Mouse (Mus musculus) midbrain, postnatal 0 days (tissue): ENCODE measurements at regions not wholly inside any gene's neighbourhood (a gene's known extent, or its start where the extent isn't known, plus 50 kb on each side); places are given as distances from the start of the nearest gene placed in this dataset.
"Not testable (repeated sequence)": the region's sequence is repeated elsewhere in the genome, so short reads cannot be mapped to it uniquely, and the experiment has no call there.

Experiments used
- ATAC-seq: fragments of 200-750 bp; cut with Nextera tagmentation; 2 replicates; pipeline ENCODE4 v1.8.0; 2017; ENCODE audit warnings: moderate number of reproducible peaks, mild to moderate bottlenecking, moderate TSS enrichment, moderate library complexity; ENCODE audit not compliant: low FRiP score
- DNase-seq: peaks from one replicate; pipeline ENCODE4 v3.0.0-alpha.2; 2015; ENCODE audit warnings: low spot score
- H3K27ac ChIP-seq: fragments of 300-500 bp; sonication (generic); 2 replicates; pipeline ENCODE4 v1.5.1; 2014; ENCODE audit warnings: low read depth, mild to moderate bottlenecking, low read length, mixed read lengths
- H3K27me3 ChIP-seq: fragments of 300-500 bp; sonication (generic); 2 replicates; pipeline ENCODE4 v1.6.1; 2014; ENCODE audit warnings: low read length, control low read depth, mixed read lengths; ENCODE audit not compliant: insufficient read depth
- H3K36me3 ChIP-seq: fragments of 300-500 bp; sonication (generic); 2 replicates; pipeline ENCODE4 v1.6.1; 2014; ENCODE audit warnings: low read length, control low read depth, mixed read lengths; ENCODE audit not compliant: insufficient read depth
- H3K4me1 ChIP-seq: fragments of 300-500 bp; sonication (generic); 2 replicates; pipeline ENCODE4 v1.6.1; 2014; ENCODE audit warnings: mild to moderate bottlenecking, control low read depth, antibody characterized with exemption, low read length, mixed read lengths; ENCODE audit not compliant: insufficient read depth
- H3K4me2 ChIP-seq: fragments of 300-500 bp; sonication (generic); 2 replicates; pipeline ENCODE4 v1.6.1; 2014; ENCODE audit warnings: low read depth, mild to moderate bottlenecking, low read length, mixed read lengths; ENCODE audit not compliant: poor library complexity, severe bottlenecking
- H3K4me3 ChIP-seq: fragments of 300-500 bp; sonication (generic); 2 replicates; pipeline ENCODE4 v1.5.1; 2014; ENCODE audit warnings: low read depth, mild to moderate bottlenecking, low read length, moderate library complexity
- H3K9ac ChIP-seq: fragments of 300-500 bp; sonication (generic); replicated peaks from 2 replicates; pipeline ENCODE4 v1.6.1; 2014; ENCODE audit warnings: mild to moderate bottlenecking, low read length, moderate library complexity, mixed read lengths; ENCODE audit not compliant: poor library complexity, severe bottlenecking
- H3K9me3 ChIP-seq: fragments of 300-500 bp; sonication (generic); 2 replicates; pipeline ENCODE4 v1.6.1; 2016; ENCODE audit warnings: low read length, control low read depth
- CTCF ChIP-seq: IDR thresholded peaks from 2 replicates; pipeline ENCODE4 v1.5.1; 2016; ENCODE audit warnings: antibody characterized with exemption, mild to moderate bottlenecking
- WGBS: fragments of 180-500 bp; shearing (Covaris S2); extraction: QIAGEN DNeasy Blood & Tissue Kit; methylation state at CpG from one replicate; pipeline ENCODE4 v1.1.7; 2014; 5-methylcytosine and 5-hydroxymethylcytosine counted together

GRCm38 (mm10) chr2:43208223-43208622, 346.9 kb upstream of the Kynu start:
- no peaks in the 10 kb centered on the region for H3K4me1 ChIP-seq
- H3K27me3 ChIP-seq = no peaks in the 10 kb centered on the region
- ATAC-seq (no peak), DNase-seq (peak; percentile 33)
- no peak overlapping the region; the same call in 1 of the 2 replicates for H3K27ac ChIP-seq
- H3K4me2 ChIP-seq = no peak overlapping the region
- TF ChIP-seq CTCF = no peak
- no peak overlapping the region for H3K4me3 ChIP-seq
- H3K9me3 ChIP-seq = no peaks in the 10 kb centered on the region
- no peak overlapping the region for H3K9ac ChIP-seq
- 37% methylated on average over 3 of the region's 3 CpGs for WGBS
- H3K36me3 ChIP-seq = no peaks in the 10 kb centered on the region

GRCm38 (mm10) chr2:43213901-43214300, 341.2 kb upstream of the Kynu start:
- no peaks in the 10 kb centered on the region for H3K27me3 ChIP-seq
- 70% methylated on average over 2 of the region's 2 CpGs for WGBS
- ATAC-seq (no peak), DNase-seq (no peak)
- H3K4me1 ChIP-seq = no peaks in the 10 kb centered on the region
- no peak overlapping the region for H3K9ac ChIP-seq
- H3K27ac ChIP-seq = no peak overlapping the region
- no peaks in the 10 kb centered on the region for H3K9me3 ChIP-seq
- H3K4me3 ChIP-seq = no peak overlapping the region
- no peak overlapping the region for H3K4me2 ChIP-seq
- no peak for TF ChIP-seq CTCF
- no peaks in the 10 kb centered on the region for H3K36me3 ChIP-seq

- Histone ChIP-seq H3K36me3 (no peaks in the 10 kb centered on the region), H3K27me3 (no peaks in the 10 kb centered on the region), H3K4me3 (no peak overlapping the region), H3K4me2 (no peak overlapping the region), H3K9ac (no peak overlapping the region), H3K27ac (no peak overlapping the region), H3K4me1 (no peaks in the 10 kb centered on the region), H3K9me3 (no peaks in the 10 kb centered on the region)
- no peak for TF ChIP-seq CTCF
- no peak for DNase-seq
- 51% methylated on average over 1 of the region's 1 CpGs for WGBS
- no peak for ATAC-seq
Measured at GRCm38 (mm10) chr2:43217119-43217518, 338.0 kb upstream of the Kynu start.

GRCm38 (mm10) chr2:43222721-43223120, 332.4 kb upstream of the Kynu start:
- Histone ChIP-seq H3K4me1 (no peaks in the 10 kb centered on the region), H3K4me3 (no peak overlapping the region), H3K9me3 (no peaks in the 10 kb centered on the region), H3K27ac (no peak overlapping the region), H3K36me3 (no peaks in the 10 kb centered on the region), H3K4me2 (no peak overlapping the region), H3K9ac (no peak overlapping the region), H3K27me3 (no peaks in the 10 kb centered on the region)
- WGBS = 98% methylated on average over 3 of the region's 3 CpGs
- DNase-seq (no peak), ATAC-seq (no peak)
- TF ChIP-seq CTCF = no peak

GRCm38 (mm10) chr2:43224728-43225127, 330.4 kb upstream of the Kynu start:
- DNase-seq, H3K9ac ChIP-seq, H3K4me1 ChIP-seq, H3K27me3 ChIP-seq, H3K9me3 ChIP-seq, H3K4me3 ChIP-seq, H3K36me3 ChIP-seq, ATAC-seq, H3K27ac ChIP-seq, H3K4me2 ChIP-seq: not testable (repeated sequence)
- WGBS = 74% methylated on average over 1 of the region's 1 CpGs

- no peak overlapping the region for H3K27ac ChIP-seq
- no peak overlapping the region for H3K9ac ChIP-seq
- no peaks in the 10 kb centered on the region for H3K36me3 ChIP-seq
- no peaks in the 10 kb centered on the region for H3K9me3 ChIP-seq
- 72% methylated on average over 3 of the region's 3 CpGs for WGBS
- DNase-seq = no peak
- no peak for TF ChIP-seq CTCF
- H3K4me3 ChIP-seq = no peak overlapping the region
- no peak for ATAC-seq
- no peaks in the 10 kb centered on the region for H3K27me3 ChIP-seq
- no peak overlapping the region for H3K4me2 ChIP-seq
- H3K4me1 ChIP-seq = no peaks in the 10 kb centered on the region
Measured at GRCm38 (mm10) chr2:43246786-43247185, 308.3 kb upstream of the Kynu start.

- DNase-seq = peak; percentile 58
- Histone ChIP-seq H3K4me2 (no peak overlapping the region), H3K27ac (no peak overlapping the region), H3K9ac (no peak overlapping the region), H3K4me1 (no peaks in the 10 kb centered on the region), H3K9me3 (no peaks in the 10 kb centered on the region), H3K36me3 (no peaks in the 10 kb centered on the region), H3K27me3 (no peaks in the 10 kb centered on the region), H3K4me3 (no peak overlapping the region)
- 62% methylated on average over 2 of the region's 2 CpGs for WGBS
- TF ChIP-seq CTCF = no peak
- no peak for ATAC-seq
Measured at GRCm38 (mm10) chr2:43248671-43249070, 306.5 kb upstream of the Kynu start.
